Mouse (Mus musculus) kidney, postnatal 0 days (tissue): ENCODE measurements around the gene Thra. TPM values are rescaled to one million over a fixed set of nuclear protein-coding genes. Genes with fewer than 3 reads are reported as not detected.
"Not testable (repeated sequence)": the region's sequence is repeated elsewhere in the genome, so short reads cannot be mapped to it uniquely, and the experiment has no call there.

ENCODE experiments used
- ATAC-seq: fragments of 200-750 bp; cut with Nextera tagmentation; replicated peaks from 2 replicates; pipeline ENCODE4 v1.8.0; 2017; ENCODE audit warnings: low read depth, moderate number of reproducible peaks, moderate TSS enrichment, moderate library complexity; ENCODE audit not compliant: low FRiP score
- DNase-seq: peaks from one replicate; pipeline ENCODE4 v3.0.0-alpha.2; 2016; ENCODE audit warnings: low spot score
- H3K27ac ChIP-seq: fragments of 300-500 bp; sonication (generic); 2 replicates; pipeline ENCODE4 v1.5.1; 2014; ENCODE audit warnings: mild to moderate bottlenecking
- H3K27me3 ChIP-seq: fragments of 300-500 bp; sonication (generic); 2 replicates; pipeline ENCODE4 v1.6.1; 2014; ENCODE audit warnings: low read length, mixed read lengths; ENCODE audit not compliant: insufficient read depth
- H3K36me3 ChIP-seq: fragments of 300-500 bp; sonication (generic); 2 replicates; pipeline ENCODE4 v1.6.1; 2014; ENCODE audit warnings: low read length, mixed read lengths; ENCODE audit not compliant: insufficient read depth
- H3K4me1 ChIP-seq: fragments of 300-500 bp; sonication (generic); replicated peaks from 2 replicates; pipeline ENCODE4 v1.6.1; 2014; ENCODE audit warnings: antibody characterized with exemption, low read length, mixed read lengths; ENCODE audit not compliant: insufficient read depth
- H3K4me2 ChIP-seq: fragments of 300-500 bp; sonication (generic); 2 replicates; pipeline ENCODE4 v1.6.1; 2014; ENCODE audit warnings: mild to moderate bottlenecking, low read length, moderate library complexity, mixed read lengths
- H3K4me3 ChIP-seq: fragments of 300-500 bp; sonication (generic); replicated peaks from 2 replicates; pipeline ENCODE4 v1.5.1; 2014; ENCODE audit warnings: low read depth, low read length
- H3K9ac ChIP-seq: fragments of 300-500 bp; sonication (generic); 2 replicates; pipeline ENCODE4 v1.6.1; 2014; ENCODE audit warnings: low read depth, low read length
- H3K9me3 ChIP-seq: fragments of 300-500 bp; sonication (generic); replicated peaks from 2 replicates; pipeline ENCODE4 v1.6.1; 2016; ENCODE audit warnings: low read length, inconsistent platforms, mixed read lengths
- CTCF ChIP-seq: IDR thresholded peaks from 2 replicates; pipeline ENCODE4 v1.5.1; 2016; ENCODE audit warnings: antibody characterized with exemption, low read depth, mild to moderate bottlenecking, moderate library complexity
- WGBS: fragments of 180-500 bp; shearing (Covaris S2); extraction: QIAGEN DNeasy Blood & Tissue Kit; methylation state at CpG from one replicate; pipeline ENCODE4 v1.1.7; 2014; 5-methylcytosine and 5-hydroxymethylcytosine counted together
- polyA plus RNA-seq: library from polyadenylated mRNA; unstranded; fragments of >200 nt; fragmentation: Nextera tagmentation; extraction: Ambion mirVana; gene quantifications from 2 replicates; pipeline ENCODE4 v1.2.1, GENCODE M21; 2015

The Thra gene
- polyA plus RNA-seq, 1 experiment from 2014 or later: 26.1 TPM

GRCm38 (mm10) chr11:98735111-98735510 is 5.3 kb upstream of the Thra start:
- DNase-seq: no peak
- Histone ChIP-seq H3K27me3 (no peaks in the 10 kb centered on the region), H3K27ac (no peak overlapping the region), H3K4me1 (peaks cover 4% of the 10 kb centered on the region; the same call in 1 of the 2 replicates), H3K9ac (no peak overlapping the region), H3K36me3 (no peaks in the 10 kb centered on the region), H3K4me2 (no peak overlapping the region), H3K4me3 (no peak overlapping the region), H3K9me3 (no peaks in the 10 kb centered on the region)
- ATAC-seq: no peak
- WGBS: 89% methylated on average over 4 of the region's 4 CpGs
- no peak for TF ChIP-seq CTCF

GRCm38 (mm10) chr11:98736176-98736575 is 4.3 kb upstream of the Thra start:
- H3K4me2 ChIP-seq: no peak overlapping the region
- no peaks in the 10 kb centered on the region for H3K9me3 ChIP-seq
- H3K27me3 ChIP-seq: no peaks in the 10 kb centered on the region
- peaks cover 13% of the 10 kb centered on the region for H3K4me1 ChIP-seq
- no peak overlapping the region for H3K4me3 ChIP-seq
- no peak overlapping the region for H3K27ac ChIP-seq
- WGBS: 93% methylated on average over 1 of the region's 1 CpGs
- DNase-seq (no peak), ATAC-seq (no peak)
- no peak overlapping the region for H3K9ac ChIP-seq
- no peak for TF ChIP-seq CTCF
- no peaks in the 10 kb centered on the region for H3K36me3 ChIP-seq

DNA sequence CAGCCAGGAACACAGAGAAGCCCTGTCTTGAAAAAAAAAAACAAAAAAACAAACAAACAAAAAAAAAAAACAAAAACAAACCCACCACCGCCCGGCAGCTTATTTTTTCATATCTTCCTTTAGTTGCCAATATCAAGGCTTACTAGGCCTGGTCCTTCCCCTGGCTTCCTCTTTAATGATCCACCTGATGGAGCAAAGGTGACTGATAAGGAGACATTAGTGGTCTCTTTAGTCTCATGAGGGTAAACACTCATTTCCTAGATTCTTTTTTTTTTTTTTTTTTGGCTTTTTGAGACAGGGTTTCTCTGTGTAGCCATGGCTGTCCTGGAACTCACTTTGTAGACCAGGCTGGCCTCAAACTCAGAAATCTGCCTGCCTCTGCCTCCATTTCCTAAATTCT is 3.2 kb upstream of the Thra start:
- 92% methylated on average over 2 of the region's 2 CpGs for WGBS
- H3K4me3 ChIP-seq, H3K36me3 ChIP-seq, H3K27ac ChIP-seq, DNase-seq, H3K27me3 ChIP-seq, H3K9ac ChIP-seq, H3K9me3 ChIP-seq, ATAC-seq, H3K4me2 ChIP-seq: not testable (repeated sequence)
- H3K4me1 ChIP-seq: peaks cover 15% of the 10 kb centered on the region

- Histone ChIP-seq H3K4me3 (no peak overlapping the region), H3K9ac (no peak overlapping the region), H3K4me1 (peaks cover 23% of the 10 kb centered on the region), H3K27ac (no peak overlapping the region), H3K9me3 (no peaks in the 10 kb centered on the region), H3K36me3 (no peaks in the 10 kb centered on the region), H3K27me3 (no peaks in the 10 kb centered on the region), H3K4me2 (no peak overlapping the region)
- no peak for TF ChIP-seq CTCF
- DNase-seq (no peak), ATAC-seq (no peak)
- 61% methylated on average over 4 of the region's 4 CpGs for WGBS
Measured at GRCm38 (mm10) chr11:98738428-98738911, 2.0 kb upstream of the Thra start.

DNA sequence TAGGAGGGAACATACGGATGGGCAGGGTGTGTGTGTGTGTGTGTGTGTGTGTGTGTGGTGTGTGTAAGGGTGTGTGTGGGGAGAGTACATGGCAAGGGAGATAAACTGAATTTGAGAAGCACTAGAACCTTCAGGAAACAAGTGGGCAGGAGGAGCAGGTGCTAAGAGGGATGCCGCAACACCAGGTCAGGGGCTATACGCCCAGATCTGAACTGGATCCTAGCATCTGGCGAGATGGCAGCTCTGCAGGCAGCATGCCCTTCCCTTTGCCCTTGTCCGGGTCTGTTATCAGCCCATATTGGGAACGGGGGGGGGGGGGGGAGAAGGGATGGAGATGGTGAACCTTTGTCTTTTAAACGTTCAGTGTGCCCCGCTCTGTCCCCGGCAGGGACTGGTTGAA is 1.5 kb upstream of the Thra start:
- no peak for ATAC-seq

DNA sequence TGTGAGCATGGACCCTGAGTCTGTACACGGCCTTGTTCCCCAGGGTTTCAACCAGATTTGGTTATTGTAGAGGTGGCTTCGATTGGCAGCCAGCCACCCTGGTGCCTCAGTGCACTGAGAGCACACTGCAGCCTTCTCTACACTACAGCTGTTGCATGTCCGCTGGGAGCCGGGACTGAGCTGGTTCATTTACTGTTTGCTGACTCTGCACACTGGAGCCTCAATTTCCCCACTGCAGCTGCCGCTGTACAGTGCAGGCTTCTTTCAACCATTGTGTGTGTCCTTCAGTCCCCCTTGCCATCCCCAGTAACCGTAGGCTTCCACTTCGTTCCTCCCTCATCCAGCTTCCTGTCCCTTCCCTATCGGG is 429 bp upstream of the Thra start:
- Histone ChIP-seq H3K27ac (peak overlapping the region; percentile 95), H3K9ac (peak overlapping the region; percentile 90), H3K9me3 (no peaks in the 10 kb centered on the region), H3K4me2 (peak overlapping the region; percentile 84), H3K27me3 (no peaks in the 10 kb centered on the region), H3K4me3 (peak overlapping the region; percentile 97), H3K4me1 (peaks cover 38% of the 10 kb centered on the region), H3K36me3 (no peaks in the 10 kb centered on the region)
- DNase-seq (no peak), ATAC-seq (no peak)
- 8% methylated on average over 8 of the region's 8 CpGs for WGBS
- no peak for TF ChIP-seq CTCF

More for the DNA sequence above, 1.5 kb upstream of the Thra start:
- Histone ChIP-seq H3K9ac (no peak overlapping the region), H3K36me3 (no peaks in the 10 kb centered on the region), H3K4me1 (peaks cover 28% of the 10 kb centered on the region), H3K27me3 (no peaks in the 10 kb centered on the region), H3K27ac (no peak overlapping the region), H3K4me2 (no peak overlapping the region), H3K4me3 (no peak overlapping the region), H3K9me3 (no peaks in the 10 kb centered on the region)
- 70% methylated on average over 9 of the region's 9 CpGs for WGBS
- TF ChIP-seq CTCF: no peak
- no peak for DNase-seq

GRCm38 (mm10) chr11:98741051-98741620 is 698 bp downstream of the Thra start:
- Histone ChIP-seq H3K4me1 (peaks cover 50% of the 10 kb centered on the region), H3K9ac (peak overlapping the region; percentile 90), H3K4me3 (peak overlapping the region; percentile 97), H3K27me3 (no peaks in the 10 kb centered on the region), H3K9me3 (no peaks in the 10 kb centered on the region), H3K36me3 (no peaks in the 10 kb centered on the region), H3K4me2 (peak overlapping the region; percentile 84), H3K27ac (peak overlapping the region; percentile 95)
- WGBS: 0% methylated on average over 17 of the region's 17 CpGs
- ATAC-seq (no peak), DNase-seq (no peak)
- TF ChIP-seq CTCF: no peak
